Mouse (Mus musculus) midbrain, embryonic 10.5 days (tissue): Measurements from ENCODE around the gene March4. TPM values are rescaled to one million over a fixed set of nuclear protein-coding genes. Genes with fewer than 3 reads are reported as not detected.

ENCODE experiments used
- DNase-seq: peaks from one replicate; pipeline ENCODE4 v3.0.0-alpha.2; 2017; ENCODE audit warnings: low spot score
- H3K27ac ChIP-seq: fragments of 300-500 bp; sonication (generic); replicated peaks from 2 replicates; pipeline ENCODE4 v1.5.1; 2016; ENCODE audit warnings: mild to moderate bottlenecking
- H3K27me3 ChIP-seq: fragments of 300-500 bp; sonication (generic); 2 replicates; pipeline ENCODE4 v1.6.1; 2016; ENCODE audit warnings: low read depth, mild to moderate bottlenecking; ENCODE audit not compliant: poor library complexity, severe bottlenecking
- H3K36me3 ChIP-seq: fragments of 300-500 bp; sonication (generic); 2 replicates; pipeline ENCODE4 v1.6.1; 2016; ENCODE audit warnings: mild to moderate bottlenecking, moderate library complexity
- H3K4me1 ChIP-seq: fragments of 300-500 bp; sonication (generic); 2 replicates; pipeline ENCODE4 v1.6.1; 2016
- H3K4me3 ChIP-seq: fragments of 300-500 bp; sonication (generic); 2 replicates; pipeline ENCODE4 v1.5.1; 2016; ENCODE audit warnings: mild to moderate bottlenecking, moderate library complexity
- H3K9me3 ChIP-seq: fragments of 300-500 bp; sonication (generic); replicated peaks from 2 replicates; pipeline ENCODE4 v1.6.1; 2016; ENCODE audit warnings: mild to moderate bottlenecking
- WGBS: fragments of 180-500 bp; shearing (Covaris S2); methylation state at CpG from one replicate; pipeline ENCODE4 v1.1.7; 2016; 5-methylcytosine and 5-hydroxymethylcytosine counted together
- polyA plus RNA-seq: library from polyadenylated mRNA; unstranded; fragments of >200 nt; fragmentation: Nextera tagmentation; extraction: Ambion mirVana; gene quantifications from 2 replicates; pipeline ENCODE4 v1.2.1, GENCODE M21; 2016

March4 gene
- polyA plus RNA-seq, 1 experiment from 2014 or later: 0.22 TPM

GRCm38 (mm10) chr1:72400616-72401015 lies 136.1 kb downstream of the March4 start:
- DNase-seq: no peak
- no peak overlapping the region for H3K4me3 ChIP-seq
- no peak overlapping the region for H3K27ac ChIP-seq
- WGBS: 86% methylated on average over 9 of the region's 9 CpGs
- H3K9me3 ChIP-seq: no peaks in the 10 kb centered on the region
- H3K27me3 ChIP-seq: no peaks in the 10 kb centered on the region
- no peaks in the 10 kb centered on the region; the same call in 1 of the 2 replicates for H3K4me1 ChIP-seq
- H3K36me3 ChIP-seq: peaks cover 24% of the 10 kb centered on the region

DNA sequence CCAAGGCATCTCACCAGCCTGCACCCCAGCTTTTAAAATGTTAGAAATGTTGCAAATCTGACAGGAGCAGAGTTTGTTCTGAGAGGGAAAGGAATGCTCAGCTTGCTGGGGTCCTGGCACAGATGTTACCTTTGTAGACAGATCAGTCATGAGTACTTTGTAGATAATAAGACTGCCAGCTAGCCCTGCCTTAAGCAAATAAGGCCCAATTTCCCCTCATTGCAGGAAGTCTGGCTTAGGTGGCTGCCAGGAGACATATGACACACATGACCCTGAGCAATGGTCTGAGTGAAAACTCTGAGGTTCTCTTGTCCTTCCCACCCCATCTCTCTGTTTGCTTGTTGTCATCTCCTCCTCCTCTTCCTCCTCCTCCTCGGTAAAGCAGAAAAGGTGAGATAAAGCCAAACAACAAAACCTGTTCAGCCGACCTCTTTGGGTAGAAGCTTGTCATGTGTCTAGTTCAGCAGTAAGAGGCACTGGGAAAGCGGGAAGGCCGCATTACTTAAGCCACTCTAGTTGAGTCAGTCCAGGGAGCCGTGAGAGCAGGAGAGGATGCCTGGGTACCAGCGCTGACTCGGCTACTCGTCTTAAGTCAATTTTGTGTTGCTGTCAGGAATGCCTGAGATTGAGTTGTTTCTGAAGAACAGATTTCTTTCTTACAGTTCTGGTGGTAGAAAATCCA lies 136.9 kb downstream of the March4 start:
- WGBS: 90% methylated on average over 8 of the region's 8 CpGs
- Histone ChIP-seq H3K27ac (no peak overlapping the region), H3K4me1 (no peaks in the 10 kb centered on the region; the same call in 1 of the 2 replicates), H3K27me3 (no peaks in the 10 kb centered on the region), H3K36me3 (peaks cover 32% of the 10 kb centered on the region), H3K9me3 (no peaks in the 10 kb centered on the region), H3K4me3 (no peak overlapping the region)
- DNase-seq: no peak

GRCm38 (mm10) chr1:72390420-72390819 lies 146.3 kb downstream of the March4 start:
- WGBS: 84% methylated on average over 4 of the region's 4 CpGs
- Histone ChIP-seq H3K27me3 (no peaks in the 10 kb centered on the region), H3K9me3 (no peaks in the 10 kb centered on the region), H3K4me1 (peaks cover 5% of the 10 kb centered on the region; the same call in 1 of the 2 replicates), H3K27ac (no peak overlapping the region), H3K36me3 (peaks cover 32% of the 10 kb centered on the region), H3K4me3 (no peak overlapping the region)
- DNase-seq: no peak

DNA sequence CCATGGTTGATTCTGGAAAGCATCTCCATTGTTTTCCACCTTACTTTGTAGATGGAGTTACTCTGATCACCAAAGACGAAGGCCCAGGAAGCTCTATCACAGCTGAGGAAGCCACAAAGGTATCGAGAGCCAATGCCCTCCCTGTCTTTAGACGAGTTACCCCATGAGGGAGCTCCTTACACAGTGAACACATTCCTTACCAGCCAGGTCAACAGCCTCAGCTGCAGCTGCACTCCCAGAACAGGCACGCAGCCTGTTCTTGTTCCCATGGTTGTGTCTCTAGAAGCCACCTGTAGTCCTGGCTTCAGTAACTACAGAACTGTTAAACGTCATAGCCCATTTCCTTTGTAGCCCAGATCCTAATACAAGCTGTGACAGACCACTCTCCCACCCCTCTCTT lies 153.1 kb downstream of the March4 start:
- DNase-seq: no peak
- no peaks in the 10 kb centered on the region for H3K4me1 ChIP-seq
- WGBS: 89% methylated on average over 5 of the region's 5 CpGs
- no peak overlapping the region for H3K27ac ChIP-seq
- H3K27me3 ChIP-seq: no peaks in the 10 kb centered on the region
- H3K9me3 ChIP-seq: no peaks in the 10 kb centered on the region
- H3K4me3 ChIP-seq: no peak overlapping the region
- H3K36me3 ChIP-seq: peaks cover 42% of the 10 kb centered on the region

- Histone ChIP-seq H3K4me3 (no peak overlapping the region), H3K36me3 (peaks cover 41% of the 10 kb centered on the region), H3K27ac (no peak overlapping the region), H3K9me3 (no peaks in the 10 kb centered on the region), H3K4me1 (no peaks in the 10 kb centered on the region), H3K27me3 (no peaks in the 10 kb centered on the region)
- DNase-seq: no peak
- 94% methylated on average over 7 of the region's 7 CpGs for WGBS
Measured at GRCm38 (mm10) chr1:72383056-72383455, 153.7 kb downstream of the March4 start.

- H3K27ac ChIP-seq: no peak overlapping the region
- peaks cover 22% of the 10 kb centered on the region for H3K36me3 ChIP-seq
- H3K4me1 ChIP-seq: no peaks in the 10 kb centered on the region
- no peaks in the 10 kb centered on the region for H3K27me3 ChIP-seq
- H3K9me3 ChIP-seq: no peaks in the 10 kb centered on the region
- 93% methylated on average over 3 of the region's 3 CpGs for WGBS
- H3K4me3 ChIP-seq: no peak overlapping the region
- no peak for DNase-seq
Measured at GRCm38 (mm10) chr1:72380544-72380943, 156.2 kb downstream of the March4 start.

DNA sequence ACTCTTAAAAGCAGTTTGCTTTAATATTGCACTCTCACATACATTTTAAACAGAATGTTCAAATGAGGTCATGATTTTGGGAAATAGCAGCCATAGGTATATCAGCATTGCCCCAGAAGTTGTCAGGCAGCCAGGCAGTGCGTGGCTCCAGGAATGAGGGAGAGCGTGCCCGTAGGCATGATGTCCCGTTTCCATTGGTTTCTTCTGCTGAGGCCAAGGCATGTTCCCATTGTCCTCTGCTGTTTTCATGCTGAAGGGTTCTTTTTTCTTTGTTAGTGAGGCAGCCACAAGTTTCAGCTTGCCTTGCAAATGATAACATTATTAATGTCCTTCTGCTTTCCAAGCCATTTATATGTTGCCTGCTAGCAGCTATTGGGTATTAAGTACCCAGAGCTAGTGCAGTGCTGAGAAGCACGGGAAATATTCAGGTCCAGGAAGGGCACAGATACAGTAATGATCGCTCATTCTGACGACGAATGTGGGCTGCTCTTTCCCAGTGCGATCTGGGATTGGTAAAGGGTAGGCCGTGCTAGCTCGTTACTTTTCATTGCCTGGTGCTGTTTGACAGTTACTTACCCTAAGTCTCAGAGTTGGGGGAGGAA lies 156.9 kb downstream of the March4 start:
- Histone ChIP-seq H3K36me3 (peaks cover 17% of the 10 kb centered on the region), H3K27ac (no peak overlapping the region), H3K9me3 (no peaks in the 10 kb centered on the region), H3K4me3 (no peak overlapping the region), H3K27me3 (no peaks in the 10 kb centered on the region), H3K4me1 (no peaks in the 10 kb centered on the region)
- DNase-seq: no peak
- 97% methylated on average over 11 of the region's 11 CpGs for WGBS

GRCm38 (mm10) chr1:72378151-72378550 lies 158.6 kb downstream of the March4 start:
- no peaks in the 10 kb centered on the region for H3K9me3 ChIP-seq
- H3K36me3 ChIP-seq: peaks cover 9% of the 10 kb centered on the region
- no peak overlapping the region for H3K27ac ChIP-seq
- no peaks in the 10 kb centered on the region for H3K27me3 ChIP-seq
- no peaks in the 10 kb centered on the region for H3K4me1 ChIP-seq
- H3K4me3 ChIP-seq: no peak overlapping the region
- no peak for DNase-seq
- WGBS: 92% methylated on average over 4 of the region's 4 CpGs

Other genes starting within 250 kb of the March4 start
- gene Xrcc5, start 229.5 kb downstream of the March4 start, polyA plus RNA-seq: 46.6 and 48.7 TPM in 2 replicates
- 28.5 and 32.8 TPM in 2 replicates for gene Smarcal1, start 46.3 kb upstream of the March4 start, polyA plus RNA-seq
- gene Ankar, start 163.6 kb upstream of the March4 start, polyA plus RNA-seq: not detected in 2 replicates
- gene Rpl37a, start 174.4 kb upstream of the March4 start, polyA plus RNA-seq: 1,262 and 1,429 TPM in 2 replicates